Mouse (Mus musculus) T-cell, adult 2 months (primary cell): ENCODE measurements around the gene Pygl.
A peak's percentile ranks its signal among the peaks of the same experiment; 100 is the strongest.

Experiments
- DNase-seq: peaks from one replicate; pipeline ENCODE4 v3.0.0; 2022; ENCODE audit warnings: low spot score

Gene Pygl

DNA sequence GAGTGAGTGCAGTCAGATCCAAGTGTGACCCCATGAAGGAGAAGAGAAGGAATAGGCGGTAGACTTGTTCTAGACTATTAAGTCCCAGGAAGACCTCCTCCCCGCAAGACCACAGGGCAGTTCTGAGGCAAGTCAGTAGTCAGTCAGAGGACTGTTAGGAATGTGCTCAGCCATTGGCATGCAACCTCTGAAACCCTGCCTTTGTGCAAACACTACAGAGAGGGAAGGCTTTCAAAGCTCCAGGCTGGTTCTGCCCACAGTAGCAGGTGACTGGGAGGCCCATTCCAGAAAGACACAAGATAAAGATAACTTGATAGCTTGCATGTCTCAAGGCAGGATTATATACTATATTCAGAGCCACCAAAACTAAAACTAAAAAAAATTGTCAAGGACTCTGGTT is at the start of gene Pygl:
Gene Pygl (minus strand): TSS at position 195 of the 400 bp plus-strand sequence.
- DNase-seq, result no peak

DNA sequence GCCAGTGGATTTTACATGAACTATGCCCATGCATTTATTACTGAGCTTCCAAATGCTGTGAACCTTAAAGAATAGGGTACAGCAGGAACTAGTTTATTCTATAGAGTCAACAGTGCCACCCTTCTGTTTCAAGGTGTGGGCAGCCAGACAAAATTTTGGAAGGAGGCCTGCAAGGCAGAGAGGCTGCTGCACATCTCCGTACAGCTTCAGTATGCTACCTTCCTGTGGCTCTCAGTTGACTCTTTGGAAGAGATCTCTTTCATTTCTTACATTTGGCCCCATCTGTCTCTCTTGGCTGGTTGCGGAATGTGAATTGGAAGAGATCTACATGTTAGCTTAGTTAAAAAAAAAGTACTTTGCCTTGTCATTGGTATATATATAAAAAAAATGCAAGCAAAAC is 49.6 kb upstream of the Pygl start:
- no peak for DNase-seq

DNA sequence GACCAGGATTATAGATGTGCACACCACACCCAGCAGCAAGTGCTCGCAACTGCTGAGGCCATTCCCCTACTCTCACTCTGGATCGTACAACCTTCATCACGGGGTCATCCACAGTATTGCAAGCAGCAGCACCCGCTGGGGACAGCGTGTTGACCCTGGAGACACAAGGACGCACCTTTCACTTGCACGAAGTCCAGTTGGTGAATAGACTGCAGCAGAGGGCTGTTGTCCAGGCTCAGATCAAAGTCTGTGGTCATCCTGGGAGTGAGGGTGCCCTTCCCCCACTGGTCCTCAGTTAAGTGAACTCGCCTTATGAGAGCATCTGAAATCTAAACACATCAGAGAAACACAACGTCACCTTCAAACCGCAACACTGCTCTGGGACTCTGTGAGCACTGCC is 49.1 kb upstream of the Pygl start:
- DNase-seq, result peak; percentile 36

DNA sequence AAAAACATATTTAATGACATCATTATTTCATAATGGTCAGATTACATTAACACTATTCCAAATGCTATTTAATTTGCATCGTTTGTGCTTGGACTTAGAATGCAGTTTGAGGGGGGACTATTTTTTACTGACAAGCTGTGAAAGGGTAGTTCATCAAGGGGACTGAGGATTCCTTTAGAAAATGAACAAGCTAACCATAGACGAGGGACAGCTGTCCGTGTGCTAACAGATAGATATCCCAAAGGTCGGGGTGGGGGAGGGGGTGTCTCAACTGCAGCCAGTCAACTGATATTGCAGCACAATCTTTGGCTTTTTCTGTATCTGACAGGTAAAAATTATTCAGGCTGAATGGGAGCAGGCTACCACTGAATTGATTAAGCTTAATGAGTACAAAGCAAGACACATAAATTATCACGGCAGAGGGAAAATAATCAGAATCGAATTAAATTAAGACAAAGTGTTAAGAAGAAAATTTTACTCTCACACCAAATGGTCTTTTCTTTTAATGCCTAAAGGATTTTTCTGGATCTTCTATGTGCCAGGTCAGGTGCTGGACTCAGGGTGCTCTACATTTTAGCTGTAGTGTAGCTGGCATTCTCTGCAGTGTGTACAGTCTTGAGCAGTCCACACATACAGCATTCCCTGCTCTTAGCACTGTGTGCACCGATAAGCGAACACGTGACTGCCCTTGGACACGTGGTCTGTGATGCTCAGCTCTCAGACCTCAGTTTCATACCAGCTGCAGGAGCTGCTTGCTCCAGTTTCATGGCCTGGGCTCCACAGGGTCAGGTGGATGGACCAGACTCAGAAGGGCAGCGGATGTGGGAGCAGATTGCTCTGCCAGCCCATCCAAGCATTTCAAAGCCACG is 46.0 kb upstream of the Pygl start:
- no peak for DNase-seq

DNA sequence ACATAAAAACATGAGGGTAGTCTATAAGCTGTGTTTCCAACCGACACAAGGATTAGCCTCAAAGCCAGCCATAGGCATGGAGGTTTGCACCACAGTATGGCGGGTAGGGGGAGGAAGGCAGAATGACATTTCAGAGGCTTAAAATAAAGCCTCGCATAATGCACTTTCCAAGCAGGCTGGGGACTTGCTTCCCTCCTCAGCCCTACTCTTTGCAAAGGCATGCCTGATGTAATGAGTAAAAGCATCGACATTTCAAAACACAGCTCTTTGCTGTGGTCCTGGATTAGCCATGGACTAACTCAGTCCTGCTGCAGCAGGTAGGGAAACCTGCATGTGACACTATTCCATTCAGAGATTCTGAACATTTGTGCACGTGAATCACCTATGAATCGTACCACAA is 38.4 kb upstream of the Pygl start:
- no peak for DNase-seq

DNA sequence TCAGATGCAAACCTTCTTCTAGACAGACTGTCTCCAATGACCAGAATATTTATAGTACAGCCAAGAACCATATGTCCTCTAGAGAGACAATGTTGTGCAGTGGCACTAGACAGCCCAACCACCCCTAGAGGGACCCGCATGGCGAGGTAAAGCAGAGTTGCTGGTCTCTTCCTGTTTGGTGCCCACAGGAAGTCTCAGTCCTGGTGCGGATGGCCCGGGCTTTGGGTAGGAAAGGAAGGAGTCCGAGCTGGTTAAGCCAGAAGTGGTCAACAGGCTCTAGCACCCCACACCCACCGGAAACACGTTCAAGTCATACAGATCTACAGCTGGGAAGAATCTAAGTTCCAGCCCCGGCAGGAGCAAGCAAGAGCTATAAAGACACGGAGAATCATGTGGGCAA is 36.0 kb upstream of the Pygl start:
- no peak for DNase-seq

DNA sequence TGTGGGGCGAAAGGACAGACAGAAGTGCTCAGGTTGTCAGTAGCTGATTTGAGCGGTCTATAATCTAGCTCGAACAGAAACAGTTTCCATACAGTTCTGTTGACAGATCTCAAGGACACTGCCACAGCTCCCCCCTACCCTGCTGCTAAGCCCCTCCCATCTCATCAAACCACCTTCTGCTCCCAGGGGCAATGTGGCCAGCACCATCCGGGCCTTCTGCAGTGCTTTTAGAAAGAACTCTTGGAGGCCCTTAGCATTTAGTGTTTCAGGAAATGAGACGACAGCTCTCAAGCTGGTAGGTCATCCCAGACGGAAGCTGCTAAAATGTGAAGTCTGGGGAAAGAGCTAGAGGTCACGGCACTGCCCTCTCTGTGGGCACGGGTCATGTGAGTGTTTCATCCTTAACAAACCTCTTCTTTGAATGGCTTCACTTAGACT is 35.2 kb upstream of the Pygl start:
- DNase-seq, result no peak

DNA sequence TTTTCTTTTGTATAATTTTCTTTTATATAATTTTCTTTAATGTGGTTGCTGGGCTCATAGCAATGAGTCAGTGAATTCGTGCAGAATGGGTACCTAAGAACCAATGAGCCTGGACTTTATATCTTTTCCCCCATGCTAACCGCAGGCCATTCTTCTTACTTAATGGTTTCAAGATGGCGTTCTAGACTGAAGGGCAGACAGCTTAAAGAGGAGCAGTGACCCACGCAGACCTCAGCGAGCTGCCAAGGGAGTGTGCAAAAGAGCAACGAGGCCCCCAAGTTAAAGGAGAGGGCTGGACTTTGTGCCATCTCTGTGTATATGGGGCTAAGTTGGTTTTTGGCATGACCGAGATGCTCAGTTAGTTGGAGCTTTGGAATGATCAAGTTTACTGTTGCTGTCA is 32.4 kb upstream of the Pygl start:
- no peak for DNase-seq

DNA sequence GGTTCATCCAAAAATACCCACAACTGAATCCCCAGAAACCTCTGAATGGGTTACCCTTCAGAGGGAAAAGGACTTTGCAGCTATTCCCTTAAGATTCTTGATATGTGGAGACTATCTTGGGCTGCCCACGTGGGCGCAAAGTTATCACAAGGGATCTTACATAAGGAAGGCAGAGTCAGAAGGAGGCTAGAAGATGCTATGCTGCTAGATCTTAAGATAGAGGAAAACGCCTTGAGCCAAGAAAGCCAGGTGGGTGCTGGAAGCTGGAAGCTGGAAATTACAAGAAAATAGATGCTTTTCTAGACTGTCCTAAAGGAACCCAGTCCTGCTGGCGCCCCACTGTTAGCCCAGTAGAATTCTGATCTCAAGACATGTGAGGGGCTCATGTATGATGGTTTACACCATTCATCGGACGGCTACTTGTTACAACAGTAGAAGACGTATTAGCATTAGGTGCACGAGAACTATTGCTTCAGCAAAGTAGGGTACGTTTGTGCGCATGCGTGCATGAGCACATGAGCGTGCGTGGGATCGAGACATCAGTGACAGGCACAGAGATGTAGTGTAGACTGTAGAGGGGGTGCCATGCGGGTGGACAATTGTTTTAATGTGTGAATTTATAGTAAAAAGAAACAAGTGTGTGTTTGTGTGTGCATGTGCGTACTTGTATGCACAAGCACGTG is 31.1 kb upstream of the Pygl start:
- DNase-seq, result no peak

DNA sequence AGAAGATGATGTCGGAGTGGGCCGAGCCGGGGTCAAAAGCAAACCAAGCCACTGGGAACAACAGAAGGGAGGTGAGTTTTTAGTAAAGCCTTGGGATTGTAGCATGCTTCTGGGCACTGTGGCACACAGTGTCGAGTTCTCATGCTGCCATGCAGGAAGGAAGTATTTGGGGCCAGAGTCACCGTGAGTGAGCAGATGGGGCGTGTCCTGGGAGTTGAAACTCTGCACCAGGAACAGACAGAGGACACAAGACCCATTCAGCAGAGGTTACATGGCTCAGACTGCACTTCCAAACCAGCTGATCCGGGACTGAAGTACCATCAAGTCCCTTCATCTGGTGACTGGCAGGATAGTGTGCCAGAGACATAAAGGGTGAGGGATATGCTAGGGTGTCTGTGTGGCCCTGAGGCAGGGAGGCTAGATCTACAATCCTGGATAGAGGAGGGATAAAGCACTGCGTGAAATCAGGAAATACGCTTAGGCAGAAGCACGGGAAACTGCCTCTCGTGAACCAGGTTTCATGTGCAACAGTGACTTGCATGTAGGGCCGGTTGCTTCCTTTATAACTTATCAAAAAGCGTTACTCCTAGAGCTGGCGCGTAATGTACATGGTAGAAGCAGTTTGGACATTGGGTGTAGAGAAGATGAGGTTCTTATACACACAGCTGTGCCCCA is 20.1 kb upstream of the Pygl start:
- no peak for DNase-seq

DNA sequence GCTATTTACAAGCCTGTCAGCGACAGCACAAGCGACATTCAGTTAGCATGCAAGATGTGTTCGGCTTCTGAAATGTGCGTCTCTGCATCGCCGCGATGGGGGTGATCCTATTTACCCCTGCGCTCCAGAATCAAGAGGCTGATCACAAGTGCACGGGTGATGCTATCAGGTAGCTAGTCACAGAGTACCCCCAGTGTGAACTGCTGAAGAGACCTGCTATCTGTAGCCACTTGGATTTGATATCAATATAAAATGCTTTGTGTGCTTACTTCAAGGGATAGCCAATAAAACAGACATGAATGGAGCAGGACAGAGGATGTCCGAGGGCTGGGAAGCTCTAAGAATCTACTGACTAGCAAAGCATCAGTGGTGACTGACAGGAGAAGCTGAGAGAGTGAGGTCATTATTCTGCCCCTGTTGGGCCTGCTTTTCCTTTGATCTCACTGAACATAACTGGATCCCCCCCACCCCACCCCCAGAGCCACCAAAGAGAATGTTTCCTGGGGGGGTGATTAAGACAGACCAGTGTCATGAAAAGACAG is 18.4 kb upstream of the Pygl start:
- DNase-seq, result no peak

DNA sequence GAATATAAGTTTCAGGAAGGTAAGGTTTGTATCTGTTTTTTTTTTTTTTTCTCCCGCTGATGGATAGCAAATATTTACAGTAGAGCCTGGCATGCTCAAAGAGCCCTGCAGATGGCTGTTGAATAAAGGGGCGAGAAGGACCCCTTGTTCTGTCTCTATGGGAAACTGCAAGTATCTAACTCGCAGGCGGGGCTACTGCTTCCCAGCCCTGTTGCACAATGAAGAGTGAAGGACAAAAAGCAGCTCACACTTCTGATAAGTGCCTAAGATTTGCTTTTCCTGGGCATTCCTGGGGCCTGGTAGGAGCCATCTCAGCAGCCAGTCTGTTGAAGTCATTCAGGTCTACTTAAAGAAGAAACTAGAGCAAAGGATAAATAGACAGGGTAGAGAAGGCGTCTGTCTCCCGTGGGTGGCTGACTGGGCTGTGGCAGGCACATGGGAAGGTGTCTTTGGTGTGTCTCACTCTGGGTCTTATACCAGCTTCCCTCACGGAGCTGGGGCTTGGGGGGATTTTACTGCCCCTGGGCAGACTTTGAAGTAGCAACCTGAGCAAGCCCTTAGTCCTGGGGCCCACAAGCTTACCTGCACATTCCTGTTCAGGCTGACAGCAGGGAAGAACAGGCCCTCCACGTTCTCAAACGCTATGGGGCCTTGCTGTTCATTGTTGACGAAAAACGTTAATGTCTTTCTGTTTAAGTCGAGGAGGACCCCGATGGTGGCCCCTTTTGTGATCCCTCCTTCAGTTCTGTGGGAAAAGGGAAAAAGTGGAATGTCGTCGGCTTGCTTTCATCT is 16.6 kb upstream of the Pygl start:
- no peak for DNase-seq

DNA sequence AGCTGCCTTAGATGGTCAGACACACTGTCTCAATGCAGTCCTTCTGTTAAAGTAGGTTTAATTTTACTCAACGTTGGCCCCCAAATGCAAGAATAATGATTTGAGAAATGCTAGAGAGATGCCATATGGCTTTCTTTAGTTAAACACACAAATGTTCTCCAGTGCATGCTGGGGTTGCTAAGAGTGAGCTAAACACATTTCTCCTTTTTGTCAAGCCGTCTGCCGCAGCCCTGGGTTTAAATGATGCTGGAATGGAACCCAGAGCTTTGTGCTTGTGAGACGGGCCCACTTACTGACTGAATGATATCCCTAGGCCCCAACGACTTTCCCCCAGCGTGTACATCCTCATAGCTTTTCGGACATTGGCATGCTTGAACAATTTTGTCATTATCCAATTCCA is 11.3 kb upstream of the Pygl start:
- DNase-seq, result no peak

DNA sequence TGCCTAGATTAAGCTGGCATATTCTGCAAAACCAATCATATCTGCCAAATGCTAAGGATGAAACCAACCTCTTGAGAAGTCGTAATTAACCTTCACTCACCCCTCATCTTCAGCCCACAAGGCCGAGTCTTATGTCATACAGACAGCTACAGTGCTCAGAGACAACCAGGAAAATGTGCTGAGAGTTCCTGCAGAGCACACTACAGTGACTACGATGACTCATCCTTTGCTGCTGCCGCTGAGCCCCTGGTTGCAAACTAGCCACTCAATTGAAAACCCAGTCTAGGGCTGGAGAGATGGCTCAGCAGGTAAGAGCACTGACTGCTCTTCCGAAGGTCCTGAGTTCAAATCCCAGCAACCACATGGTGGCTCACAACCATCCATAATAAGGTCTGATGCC is 8.5 kb upstream of the Pygl start:
- DNase-seq, result no peak

DNA sequence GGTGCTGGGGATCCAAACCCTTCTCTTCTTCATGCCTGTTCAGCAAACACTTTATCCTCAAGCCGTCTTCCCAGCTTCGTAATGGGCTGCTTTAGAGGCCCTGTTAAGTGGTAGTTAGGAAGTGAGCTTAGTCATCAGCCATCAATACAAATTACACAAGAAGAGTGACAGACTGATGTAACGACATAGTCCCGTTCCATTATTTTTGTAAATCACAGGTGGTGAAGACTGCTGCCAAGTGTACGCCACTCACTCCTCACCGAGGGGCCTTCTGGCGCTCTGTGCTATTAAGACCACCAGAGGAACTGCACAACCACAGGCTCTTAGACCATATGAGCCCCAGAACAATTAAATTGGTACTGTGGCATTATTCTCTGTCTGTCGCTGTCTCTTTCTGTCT is 7.3 kb upstream of the Pygl start:
- DNase-seq, result no peak

DNA sequence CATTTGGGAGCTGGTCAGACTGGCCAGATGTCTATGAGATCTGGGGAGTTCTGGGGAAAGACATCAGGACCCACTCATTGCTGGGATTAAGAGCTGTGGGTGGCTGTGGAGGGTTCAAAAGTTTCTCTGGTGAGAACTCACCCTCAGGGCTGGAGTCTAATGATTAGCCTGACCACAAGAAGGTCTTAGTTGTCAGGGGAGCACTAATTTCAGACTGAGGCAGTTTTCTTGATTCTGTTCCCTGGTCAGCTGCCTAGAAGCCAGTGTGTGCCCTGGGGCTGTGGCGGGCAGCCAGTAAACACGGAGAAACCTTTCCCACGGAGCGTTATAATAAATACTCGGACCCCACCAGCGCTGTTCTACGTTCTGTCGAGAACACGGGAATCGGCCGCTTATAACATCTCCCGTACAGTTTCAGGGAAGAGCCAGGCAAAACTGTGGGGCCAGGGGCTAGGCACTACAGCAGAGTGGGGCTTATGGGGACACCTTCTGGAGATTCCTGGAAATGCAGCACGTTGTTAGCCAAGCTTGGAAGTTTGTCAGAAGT is 3.7 kb upstream of the Pygl start:
- no peak for DNase-seq

DNA sequence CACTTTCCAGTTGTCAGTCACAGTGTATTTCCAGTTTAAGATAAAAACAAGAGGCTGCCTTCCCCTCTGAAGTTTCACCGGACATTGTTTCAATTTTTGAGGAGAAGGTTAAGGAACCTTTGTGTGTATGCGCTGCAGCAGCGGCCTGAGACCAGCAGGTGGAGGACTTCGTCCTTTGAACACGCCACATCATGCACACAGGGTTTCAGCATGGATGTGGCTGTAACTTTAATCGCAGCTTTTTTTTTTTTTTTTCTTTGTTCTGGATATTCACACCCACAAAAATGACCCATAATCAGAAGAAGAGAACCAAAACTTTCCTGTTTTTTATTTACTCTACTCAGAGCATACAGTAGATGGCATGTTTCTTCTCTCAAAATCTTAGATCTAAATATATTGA is 3.1 kb upstream of the Pygl start:
- peak; percentile 50 for DNase-seq

DNA sequence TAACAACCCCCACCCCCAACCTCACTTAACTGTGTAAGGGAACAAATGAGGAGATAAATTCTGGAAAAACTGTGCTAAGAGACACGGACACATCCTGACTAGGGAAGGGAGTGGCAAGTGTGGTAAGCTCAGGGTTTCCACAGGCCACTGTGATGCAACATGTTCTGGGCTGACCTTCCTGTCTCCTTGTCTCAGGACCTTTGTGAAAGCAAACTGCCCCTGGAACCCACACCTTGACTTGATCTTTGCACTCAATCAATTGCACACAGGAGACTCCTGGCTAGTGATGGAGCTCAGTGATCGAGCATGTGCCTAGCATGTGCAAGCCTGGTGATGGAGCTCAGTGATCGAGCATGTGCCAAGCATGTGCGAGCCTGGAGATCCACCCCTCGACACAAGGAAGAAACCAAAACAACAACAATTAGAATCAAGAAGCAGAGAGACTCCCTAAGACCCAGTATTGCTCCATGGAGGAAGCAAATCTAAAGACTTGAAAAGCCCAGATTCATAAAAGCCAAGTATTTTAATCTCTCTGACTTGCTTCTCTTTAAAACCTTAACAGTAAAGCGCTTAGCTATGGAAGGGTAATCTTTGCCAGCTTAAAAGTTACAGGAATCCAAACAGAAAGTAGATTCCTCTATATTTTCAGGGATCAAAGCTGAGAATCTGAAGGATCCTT is 2.5 kb upstream of the Pygl start:
- DNase-seq, result no peak

DNA sequence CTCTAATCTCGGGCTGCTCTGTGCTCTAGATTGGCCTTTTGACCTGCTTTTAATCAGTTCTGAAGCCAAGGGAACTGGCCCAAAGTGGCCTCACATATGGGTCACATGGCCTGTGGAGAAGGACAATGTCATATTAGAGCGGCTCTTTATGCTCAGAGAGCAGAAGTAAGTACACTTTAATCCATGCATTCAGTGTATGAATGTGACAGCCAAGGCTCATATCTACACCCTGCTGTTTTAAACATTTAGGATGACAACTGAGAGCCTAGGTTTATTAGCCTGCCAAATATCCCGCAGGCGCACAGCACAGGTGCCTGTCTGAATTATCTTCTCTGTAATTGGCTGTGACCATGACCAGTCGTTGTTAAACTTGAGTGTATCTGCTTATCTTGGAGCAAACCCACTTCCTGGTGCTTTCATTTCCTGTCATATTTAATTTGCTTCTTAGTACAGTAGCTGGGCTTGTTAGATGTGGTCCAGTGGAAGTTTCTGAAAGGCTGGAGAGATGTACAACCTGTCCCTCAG is 794 bp upstream of the Pygl start:
- peak; percentile 35 for DNase-seq

DNA sequence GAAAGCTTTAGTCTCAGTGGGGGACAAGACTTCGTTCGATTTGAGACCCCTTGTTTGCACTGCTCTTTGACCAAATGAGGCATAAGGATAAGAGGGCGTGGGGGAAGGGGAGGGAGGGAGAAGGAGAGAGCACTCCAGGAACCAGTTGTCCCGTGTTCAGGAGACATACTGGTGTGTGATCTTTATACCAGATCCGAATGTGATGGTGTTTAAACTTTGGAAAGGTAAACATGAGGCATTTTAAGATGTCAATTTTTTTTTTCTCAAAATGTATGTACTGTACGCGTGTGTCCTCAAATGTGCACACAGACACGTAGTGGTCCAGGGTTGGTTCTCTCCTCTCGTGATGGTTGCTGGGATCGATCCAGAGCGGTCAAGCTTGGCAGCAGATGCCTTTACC is 3.1 kb downstream of the Pygl start:
- DNase-seq, result no peak
